Mouse (Mus musculus) heart, adult 8-10 months (tissue): ENCODE results near the gene Clstn3. TPM values are rescaled to one million over a fixed set of nuclear protein-coding genes. Genes with fewer than 3 reads are reported as not detected.
"Not testable (repeated sequence)": the region's sequence is repeated elsewhere in the genome, so short reads cannot be mapped to it uniquely, and the experiment has no call there.

Experiments used
- DNase-seq: peaks from one replicate; pipeline ENCODE4 v3.0.0; 2022; ENCODE audit warnings: low spot score
- total RNA-seq, 4 experiments: library from RNA; stranded (reverse); gene quantifications; 2 replicates each; pipeline ENCODE4 v1.2.4; 2022

The Clstn3 gene
- total RNA-seq, 4 experiments from 2014 or later: 0.24 to 1.4 (median 0.56) TPM

DNA sequence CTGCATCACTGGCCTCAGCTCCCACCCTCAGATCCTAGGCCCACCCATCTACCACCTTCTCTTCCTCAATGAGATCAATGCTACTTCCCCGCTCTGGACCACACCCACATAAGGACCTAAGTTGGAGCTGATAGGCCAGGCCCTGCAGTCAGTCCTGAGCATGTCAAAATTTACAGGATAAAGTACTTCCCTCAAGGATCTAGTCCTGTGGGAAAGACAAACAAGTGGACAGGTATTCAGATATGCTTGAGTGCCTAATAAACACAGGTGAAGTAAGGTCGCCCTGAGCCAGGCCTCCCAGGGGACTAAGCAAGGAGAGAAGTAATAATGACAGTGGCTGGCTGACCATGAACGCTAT is 15.0 kb upstream of the Clstn3 start:
- no peak for DNase-seq

DNA sequence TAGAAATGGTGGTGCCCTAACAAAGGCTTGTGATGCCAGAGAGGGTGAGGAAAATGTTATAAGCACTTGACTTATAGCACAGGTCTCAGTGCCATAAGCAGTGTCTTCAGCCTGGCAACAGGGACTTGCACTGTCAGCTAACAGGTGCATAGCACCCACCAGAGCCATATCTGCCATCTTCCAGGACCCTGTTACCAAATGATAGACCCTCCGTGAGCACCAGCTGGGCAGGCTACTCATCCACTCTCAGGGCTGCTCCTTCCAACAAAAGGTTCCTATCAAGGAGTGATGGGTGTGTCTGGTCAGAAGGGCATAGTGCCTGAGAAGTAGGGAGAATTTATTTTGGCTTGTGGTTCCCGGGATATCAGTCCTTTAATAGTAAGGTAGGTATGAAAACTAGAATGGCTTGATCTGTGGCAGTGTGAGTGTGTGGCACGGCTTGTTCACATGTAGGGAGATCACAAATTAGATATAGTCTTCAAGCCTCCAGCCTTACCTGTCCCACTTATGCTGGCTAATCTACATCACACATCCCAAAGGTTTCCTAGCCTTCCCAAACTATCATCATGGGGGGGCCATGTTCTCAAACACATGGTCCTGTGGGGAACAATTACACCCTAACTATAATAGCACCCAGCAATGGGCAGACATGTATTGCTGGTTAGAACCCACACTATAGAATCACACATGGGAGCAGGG is 14.4 kb upstream of the Clstn3 start:
- DNase-seq: no peak

DNA sequence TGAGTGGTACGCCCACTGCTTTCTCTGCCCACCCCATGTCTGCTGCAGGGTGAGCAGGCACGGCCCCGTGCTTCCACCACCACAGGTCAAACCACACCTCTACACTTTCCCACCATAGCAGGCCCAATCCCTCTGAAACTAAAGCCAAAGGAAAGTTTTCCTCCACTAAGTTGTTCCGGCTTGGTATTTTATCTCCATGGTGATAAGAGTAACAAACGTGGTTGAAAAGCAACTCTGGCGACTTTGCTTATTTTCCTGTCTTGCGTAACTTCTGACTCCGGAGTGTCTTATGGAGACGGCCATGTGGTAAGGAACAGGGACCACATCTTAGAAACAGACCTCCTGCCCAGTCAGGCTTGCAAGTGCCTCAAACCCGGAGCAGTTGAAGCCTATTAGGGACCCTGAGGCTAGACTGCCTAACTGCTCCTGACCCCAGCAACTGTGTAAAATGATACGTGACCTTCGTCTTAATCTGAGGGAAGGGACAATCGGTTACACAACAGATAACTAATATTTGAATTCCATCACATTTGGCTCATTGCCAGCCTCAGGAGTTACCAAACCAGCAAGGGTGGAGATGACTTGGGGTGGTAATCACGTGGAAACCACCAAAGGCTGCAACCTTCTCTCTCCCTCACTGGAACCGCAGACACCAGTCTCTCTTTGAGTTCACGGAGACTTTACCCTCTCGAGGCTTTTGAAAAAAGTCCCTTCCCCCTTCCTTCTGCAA is 13.5 kb upstream of the Clstn3 start:
- DNase-seq: peak; percentile 72

DNA sequence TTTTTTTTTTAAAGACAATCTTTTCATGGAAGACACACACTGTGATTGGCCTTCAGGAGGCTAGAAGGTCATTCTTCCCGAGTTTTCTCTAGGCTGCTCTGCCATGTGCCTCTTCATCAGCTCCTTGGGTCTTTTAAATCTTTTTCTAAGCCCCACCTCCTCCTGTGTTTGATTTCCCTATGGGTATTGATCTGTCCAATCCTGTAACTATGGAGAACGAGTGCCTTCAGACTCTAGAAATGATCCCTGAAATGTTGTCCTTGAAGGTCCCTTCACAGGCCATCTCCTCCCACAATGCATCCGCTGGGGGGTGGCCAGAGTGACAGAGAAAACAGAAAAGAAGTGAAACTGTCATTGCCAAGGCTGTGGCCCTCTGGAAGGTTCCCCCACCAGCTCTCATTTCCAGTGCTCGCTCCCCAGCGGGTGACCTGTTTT is 12.6 kb upstream of the Clstn3 start:
- DNase-seq: no peak

DNA sequence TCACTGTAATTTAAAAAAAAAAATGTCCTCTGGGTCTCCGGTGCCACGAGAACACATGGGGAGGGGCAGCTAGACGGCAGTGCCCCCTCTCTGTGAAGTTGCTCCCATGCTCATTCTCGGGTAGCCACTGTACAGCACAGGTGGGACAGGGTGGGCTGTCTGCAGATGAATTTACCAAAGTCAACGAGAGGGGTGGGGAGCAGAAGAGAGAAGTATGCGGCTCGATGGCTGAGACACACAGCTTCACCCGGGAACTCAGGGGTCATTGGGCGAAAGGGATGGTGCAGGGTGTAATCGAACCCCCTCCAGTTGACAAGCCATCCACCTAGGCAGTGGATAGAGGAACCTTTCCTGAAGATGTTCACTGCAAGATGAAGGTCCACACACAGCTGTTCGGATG is 12.2 kb upstream of the Clstn3 start:
- no peak for DNase-seq

DNA sequence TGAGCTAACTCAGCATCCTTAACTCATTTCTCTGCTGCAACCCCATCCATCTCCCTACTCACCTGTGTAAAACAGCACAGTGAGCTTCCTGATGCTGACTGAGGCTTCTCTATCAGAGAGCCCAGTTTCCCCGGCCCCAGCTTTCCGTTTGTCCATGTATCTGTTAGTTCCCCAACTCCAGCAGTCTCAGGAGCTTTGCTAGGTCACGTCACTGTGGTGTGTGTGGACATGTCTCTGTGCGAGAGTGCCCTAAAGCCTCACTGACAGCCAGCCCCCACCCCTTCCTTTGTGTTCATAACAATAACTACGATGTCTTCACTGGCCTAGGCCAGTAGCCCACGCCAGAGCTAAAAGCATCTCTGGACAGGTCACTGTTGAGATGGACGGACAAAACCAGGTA is 11.6 kb upstream of the Clstn3 start:
- DNase-seq: no peak

DNA sequence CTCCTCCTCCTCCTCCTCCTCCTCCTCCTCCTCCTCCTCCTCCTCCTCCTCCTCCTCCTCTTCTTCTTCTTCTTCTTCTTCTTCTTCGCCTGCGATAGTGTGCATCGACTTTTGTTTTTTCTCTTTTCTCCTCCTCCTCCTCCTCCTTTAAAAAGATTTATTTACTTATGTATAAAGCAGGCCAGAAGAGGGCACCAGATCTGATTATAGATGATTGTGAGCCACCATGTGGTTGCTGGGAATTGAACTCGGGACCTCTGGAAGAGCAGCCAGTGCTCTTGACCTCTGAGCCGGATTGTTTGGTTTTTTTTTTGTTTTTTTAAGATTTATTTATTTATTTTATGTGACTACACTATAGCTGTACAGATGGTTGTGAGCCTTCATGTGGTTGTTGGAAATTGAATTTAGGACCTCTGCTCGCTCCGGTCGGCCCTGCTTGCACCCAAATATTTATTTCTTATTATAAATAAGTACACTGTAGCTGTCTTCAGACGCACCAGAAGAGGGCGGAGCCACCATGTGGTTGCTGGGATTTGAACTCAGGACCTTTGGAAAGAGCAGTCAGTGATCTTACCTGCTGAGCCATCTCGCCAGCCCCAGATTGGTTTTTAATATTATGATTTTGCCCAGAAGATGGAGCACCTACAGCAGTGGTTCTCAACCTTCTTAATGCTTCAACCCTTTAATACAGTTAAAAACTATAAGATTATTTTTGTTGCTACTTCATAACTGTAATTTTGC is 10.9 kb upstream of the Clstn3 start:
- not testable (repeated sequence) for DNase-seq

DNA sequence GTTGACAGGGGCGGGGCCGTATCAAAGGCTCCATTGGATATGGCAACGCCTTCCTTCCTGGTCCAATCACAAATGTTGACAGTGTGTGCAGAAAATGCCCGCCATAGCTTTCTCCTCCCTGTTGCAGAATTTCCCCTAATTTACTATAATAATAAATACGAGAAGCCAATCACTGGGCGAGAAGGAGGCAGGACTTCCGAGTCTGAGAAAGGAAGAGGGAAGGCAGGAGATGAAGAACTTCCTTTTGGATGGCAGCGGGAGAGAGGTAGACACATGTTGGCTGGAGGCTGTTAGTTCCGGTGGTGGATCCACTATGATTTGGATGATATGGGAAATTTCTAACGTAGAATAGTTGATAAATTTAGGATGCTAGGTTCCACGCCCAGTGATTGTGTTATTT is 10.0 kb upstream of the Clstn3 start:
- no peak for DNase-seq

DNA sequence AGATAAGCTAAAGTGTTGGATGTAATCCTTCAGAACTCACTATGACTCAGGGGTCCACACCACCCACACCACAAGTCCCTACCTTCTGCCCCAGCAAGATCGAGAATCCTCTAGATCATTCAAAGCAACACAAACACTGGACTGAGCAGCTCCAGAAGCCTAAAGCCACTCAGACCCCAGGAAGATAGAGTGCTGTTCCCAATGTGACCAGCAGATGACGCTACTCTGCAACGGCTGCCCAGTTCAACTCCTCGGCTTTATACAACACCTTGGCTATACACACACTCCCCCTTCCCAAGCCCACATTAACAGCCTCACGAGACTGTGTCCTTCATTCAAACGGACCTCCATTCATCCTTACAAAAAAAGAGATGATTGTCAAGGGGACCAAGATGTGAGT is 8.2 kb upstream of the Clstn3 start:
- DNase-seq: peak; percentile 21

DNA sequence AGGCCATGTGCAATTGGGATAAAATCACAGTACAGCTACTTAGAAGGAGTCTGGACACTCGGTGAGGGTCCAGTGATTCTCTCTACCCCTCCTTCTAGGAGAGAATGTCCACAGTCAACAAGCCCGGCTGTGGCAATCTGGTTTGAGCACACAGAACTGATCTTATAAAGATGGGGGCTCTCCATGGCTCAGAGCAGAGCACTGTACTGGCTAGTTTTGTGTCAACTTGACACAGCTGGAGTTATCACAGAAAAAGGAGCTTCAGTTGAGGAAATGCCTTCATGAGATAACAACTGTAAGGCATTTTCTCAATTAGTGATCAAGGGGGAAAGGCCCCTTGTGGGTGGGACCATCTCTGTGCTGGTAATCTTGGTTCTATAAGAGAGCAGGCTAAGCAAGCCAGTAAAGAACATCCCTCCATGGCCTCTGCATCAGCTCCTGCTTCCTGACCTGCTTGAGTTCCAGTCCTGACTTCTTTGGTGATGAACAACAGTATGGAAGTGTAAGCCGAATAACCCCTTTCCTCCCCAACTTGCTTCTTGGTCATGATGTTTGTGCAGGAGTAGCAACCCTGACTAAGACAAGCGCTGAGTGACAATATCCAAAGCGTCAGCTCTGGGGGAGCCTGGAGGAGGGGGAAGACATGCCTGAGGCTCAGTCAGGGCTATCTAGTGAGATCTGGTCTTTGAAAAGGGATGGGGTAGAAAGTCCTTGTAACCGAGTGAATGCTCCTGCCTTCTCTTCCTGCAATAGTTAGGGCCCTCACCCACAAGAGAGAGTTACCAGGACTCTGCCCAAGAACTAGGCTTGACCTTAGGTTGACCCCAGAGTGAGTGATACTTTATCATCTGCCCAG is 7.4 kb upstream of the Clstn3 start:
- not testable (repeated sequence) for DNase-seq

DNA sequence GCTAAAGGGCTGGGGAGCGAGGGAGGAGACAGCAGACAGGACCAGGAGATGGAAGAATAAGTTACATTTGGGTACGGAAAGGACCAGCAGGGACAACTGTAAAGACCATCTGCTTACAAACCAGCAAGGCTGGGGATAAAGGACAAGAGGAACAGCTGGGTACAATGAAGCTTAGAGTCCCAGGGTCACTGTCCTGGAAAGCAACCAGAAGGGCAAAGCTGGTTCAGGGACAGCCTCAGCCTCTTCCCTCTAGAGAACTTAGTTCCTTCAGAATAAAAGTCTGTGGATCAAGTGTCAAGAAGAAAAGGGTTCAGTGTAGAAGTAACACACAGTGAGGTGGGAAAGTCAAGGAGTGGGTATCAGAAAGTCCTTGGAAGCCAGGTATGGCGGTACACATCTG is 6.5 kb upstream of the Clstn3 start:
- no peak for DNase-seq

DNA sequence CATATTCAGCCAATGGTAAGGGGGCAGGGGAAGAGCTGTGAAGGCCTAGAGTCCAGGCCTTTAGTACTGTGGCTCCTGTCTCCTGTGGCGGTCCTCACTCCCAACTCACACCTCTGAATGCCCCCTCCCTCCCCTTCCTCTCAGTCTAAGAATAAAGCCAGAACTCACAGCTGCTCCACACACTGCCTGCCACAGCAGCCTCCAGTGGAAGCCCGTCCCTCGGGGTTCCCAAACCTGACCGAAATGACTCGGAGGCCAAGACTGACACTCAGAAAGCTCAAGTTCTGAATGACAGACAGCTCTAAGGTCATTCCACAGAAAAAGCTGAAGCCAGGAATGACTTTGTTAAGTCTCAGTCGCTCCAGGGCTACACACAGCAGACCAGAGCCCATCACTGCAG is 1.1 kb upstream of the Clstn3 start:
- DNase-seq: no peak

DNA sequence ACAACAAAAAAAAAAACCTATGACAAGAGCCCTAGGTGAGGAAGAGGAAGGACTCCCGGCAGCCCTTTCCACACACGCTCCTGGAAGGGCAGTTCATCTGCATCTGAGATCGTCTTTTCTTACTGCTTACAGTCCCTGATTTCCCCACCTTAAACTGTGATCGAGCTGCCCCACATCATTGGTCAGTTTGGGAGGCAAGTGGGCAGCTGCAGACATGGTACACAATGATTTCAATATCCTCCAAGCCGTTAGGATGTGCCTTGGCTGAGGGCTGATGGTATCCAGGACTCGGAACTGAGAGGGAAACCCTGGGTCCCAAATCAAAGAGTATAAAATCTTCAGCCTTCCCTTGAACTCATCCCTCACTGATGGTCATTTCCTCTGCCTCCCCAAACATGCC is 705 bp upstream of the Clstn3 start:
- DNase-seq: no peak

DNA sequence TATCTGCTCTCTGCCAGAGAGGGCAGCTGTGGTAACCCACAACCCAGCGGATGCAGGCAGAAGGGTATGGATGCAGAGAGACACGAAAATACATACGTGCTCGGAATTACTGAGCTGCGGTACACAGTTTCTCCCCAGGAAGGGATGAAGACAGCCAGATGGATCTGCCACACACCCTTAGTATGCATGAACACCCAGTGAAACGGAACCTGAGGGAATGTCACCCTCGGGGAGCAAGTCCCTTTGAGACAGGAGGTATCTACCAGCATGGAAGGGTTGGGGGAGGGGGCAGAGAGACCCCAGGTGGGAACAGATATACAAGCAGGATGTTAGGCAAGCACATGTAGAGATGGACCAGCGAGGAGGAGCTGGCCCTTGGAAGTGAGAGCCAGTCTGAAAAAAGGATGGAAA is 708 bp downstream of the Clstn3 start:
- DNase-seq: no peak

DNA sequence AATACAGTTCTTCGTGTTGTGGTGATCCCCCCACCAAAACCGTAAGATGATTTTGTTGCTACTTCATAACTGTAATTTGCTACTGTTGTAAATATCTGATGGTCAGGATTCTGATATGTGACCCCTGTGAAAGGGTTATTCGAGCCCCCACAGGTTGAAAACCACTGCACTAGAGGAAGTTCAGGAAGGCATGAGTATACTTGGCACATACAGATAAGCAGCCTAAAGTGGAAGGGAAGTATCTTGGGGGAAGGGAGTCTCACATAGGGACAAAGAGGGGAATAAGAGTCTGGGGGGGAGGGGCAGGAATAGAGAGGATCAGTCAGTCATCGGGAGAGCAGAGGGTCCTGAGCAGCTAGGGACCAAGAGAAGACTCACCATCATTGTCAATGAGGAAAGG is 5.2 kb downstream of the Clstn3 start:
- no peak for DNase-seq

DNA sequence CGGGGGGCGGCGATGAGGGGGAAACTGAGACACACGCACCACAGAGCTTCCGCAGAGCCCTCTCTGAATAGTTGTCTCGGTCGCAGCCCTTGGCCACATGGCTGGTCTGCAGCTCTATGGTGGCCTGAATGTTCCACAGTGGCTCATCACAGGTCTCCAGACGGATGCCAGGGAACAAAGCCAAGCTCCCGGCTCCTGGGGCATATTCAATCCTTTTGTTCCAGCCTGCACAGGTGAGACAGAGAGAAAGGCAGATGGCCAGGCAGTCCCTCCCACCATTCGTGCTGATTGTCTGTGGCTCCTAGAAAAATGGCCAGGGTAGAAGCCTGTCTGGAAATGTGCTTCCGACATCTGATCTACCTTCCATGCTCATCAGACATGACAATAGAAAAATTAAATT is 6.1 kb downstream of the Clstn3 start:
- no peak for DNase-seq

DNA sequence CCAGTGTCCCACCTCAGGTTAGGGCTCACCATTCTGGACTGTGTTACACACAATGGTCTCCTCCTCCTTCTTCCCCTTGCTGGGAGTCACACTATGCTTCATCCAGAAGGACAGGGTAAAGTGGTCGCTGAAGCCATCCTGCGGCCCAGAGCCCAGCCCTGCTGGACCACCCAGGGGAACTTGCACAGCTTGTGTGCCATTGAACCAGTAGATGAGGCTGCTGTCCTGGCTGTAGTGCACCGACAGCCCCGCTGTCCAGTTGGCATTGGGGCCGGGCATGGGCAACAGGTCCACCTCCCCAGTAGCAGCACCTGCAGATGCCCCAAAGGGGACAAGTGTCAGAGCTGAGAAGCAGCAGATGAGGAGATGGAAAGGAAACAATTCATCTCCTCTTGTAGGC is 6.8 kb downstream of the Clstn3 start:
- no peak for DNase-seq

DNA sequence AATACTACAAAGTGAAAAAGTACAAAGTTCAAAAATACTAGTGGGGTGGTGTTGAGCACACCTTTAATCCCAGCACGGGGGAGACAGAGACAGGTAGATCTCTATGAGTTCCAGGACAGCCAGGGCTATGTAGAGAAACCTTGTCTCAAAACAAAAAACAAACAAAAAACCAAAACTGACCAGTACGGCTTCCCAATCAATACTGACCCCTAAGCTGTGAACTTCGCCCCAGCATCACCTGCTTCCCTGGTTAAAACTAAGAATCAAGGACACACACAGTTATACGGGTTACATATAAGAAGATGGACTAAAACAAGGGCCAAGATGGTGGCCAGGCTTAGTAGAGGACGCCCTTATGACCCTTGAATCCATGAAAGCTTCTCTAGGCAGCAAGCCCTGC is 8.4 kb downstream of the Clstn3 start:
- no peak for DNase-seq

DNA sequence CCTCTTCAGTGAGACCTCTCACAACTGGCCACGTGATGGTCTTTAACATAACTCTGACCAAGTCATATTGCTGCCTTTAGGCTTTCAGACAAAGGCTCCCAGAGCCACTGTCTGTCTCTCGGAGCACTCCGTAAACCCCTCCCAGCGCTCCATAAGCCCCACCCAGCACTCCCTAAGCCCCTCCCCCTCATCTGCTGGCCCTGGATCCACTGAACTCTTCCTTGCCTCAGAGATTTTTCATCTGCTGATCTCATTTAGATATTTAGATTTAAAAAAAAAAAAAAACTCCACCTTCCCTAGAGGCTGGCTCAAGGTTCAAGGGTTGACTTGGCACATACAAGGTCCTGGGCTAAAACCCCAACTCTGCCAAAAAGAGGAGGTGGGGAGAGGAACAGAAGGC is 10.8 kb downstream of the Clstn3 start:
- no peak for DNase-seq

DNA sequence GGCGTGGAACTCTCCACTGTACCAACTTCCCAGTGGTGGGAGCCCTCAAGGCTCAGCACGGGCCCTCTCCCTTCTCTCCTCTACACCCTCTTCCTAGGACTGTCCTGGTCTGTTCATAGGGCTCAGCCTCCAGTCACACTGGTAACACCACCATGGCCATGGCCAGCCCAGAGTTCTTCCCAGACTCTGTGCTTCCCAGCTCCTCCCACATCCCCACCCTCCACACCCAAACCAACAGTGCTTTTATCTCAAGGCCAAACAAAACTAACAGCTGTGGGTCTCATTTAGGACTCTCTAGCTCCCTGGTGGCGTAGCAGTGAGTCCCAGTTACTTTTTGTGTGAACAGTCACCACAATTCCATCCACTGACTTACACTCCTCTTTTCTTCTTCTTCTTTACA is 12.6 kb downstream of the Clstn3 start:
- no peak for DNase-seq

DNA sequence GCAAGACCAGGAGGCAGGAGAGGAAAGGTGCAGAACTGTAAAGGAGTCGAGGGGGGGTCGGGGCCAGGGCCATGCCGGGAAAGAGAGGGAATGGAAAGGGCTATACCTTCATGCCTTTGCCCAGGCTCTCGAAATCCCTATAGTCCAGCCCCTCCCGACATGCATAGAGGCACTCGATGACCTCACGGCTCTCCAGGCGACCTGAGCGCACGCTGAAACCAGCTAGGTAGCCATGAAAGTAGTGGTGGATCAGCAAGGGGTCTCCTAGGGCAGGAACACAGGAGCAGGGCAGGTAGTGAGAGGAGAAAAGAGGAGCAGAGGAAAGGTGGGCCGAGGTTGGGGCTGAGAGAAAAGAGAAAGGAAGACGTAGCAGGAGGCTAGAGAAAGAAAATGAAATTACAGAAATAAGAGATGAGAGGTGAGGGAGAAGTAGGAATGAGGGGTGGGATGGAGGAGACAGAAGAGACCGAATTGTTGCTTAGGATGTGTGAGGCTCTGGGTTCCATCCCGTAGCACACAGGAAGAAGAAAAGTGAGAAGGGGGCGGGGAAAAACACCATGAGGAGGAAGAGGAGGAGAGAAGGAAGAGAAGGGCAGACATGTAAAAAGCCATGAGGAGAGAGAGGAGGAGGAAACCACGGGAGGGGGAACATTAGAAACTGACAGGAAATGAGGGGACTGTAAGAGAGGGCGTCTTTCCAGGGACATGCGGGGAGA is 14.8 kb downstream of the Clstn3 start:
- DNase-seq: no peak
